Mouse (Mus musculus) embryonic facial prominence, embryonic 14.5 days (tissue): ENCODE measurements at regions not wholly inside any gene's neighbourhood (a gene's known extent, or its start where the extent isn't known, plus 50 kb on each side); places are given as distances from the start of the nearest gene placed in this dataset. TPM values are rescaled to one million over a fixed set of nuclear protein-coding genes. Genes with fewer than 3 reads are reported as not detected.

Experiments used
- microRNA-seq: library from miRNA; unstranded; fragments of <30 nt; microRNA quantifications from one replicate; pipeline ENCODE4, GENCODE M21; 2016; ENCODE audit warnings: borderline number of aligned reads

Small RNAs in the stretch of these regions (microRNA-seq; reads per million reads assigned to microRNA genes)
- gene Gm25693, result not detected
